Mouse (Mus musculus) liver, embryonic 11.5 days (tissue): ENCODE results near the gene Zfp442. TPM values are rescaled to one million over a fixed set of nuclear protein-coding genes. Genes with fewer than 3 reads are reported as not detected.
"Not testable (repeated sequence)": the region's sequence is repeated elsewhere in the genome, so short reads cannot be mapped to it uniquely, and the experiment has no call there.

Source experiments
- ATAC-seq: fragments of 200-750 bp; cut with Nextera tagmentation; replicated peaks from 2 replicates; pipeline ENCODE4 v1.8.0; 2017; ENCODE audit warnings: moderate number of reproducible peaks, mild to moderate bottlenecking, moderate TSS enrichment, moderate library complexity; ENCODE audit not compliant: low FRiP score
- DNase-seq: peaks from one replicate; pipeline ENCODE4 v3.0.0-alpha.2; 2017; ENCODE audit warnings: low spot score
- H3K27ac ChIP-seq: fragments of 300-500 bp; sonication (generic); 2 replicates; pipeline ENCODE4 v1.5.1; 2014; ENCODE audit warnings: mild to moderate bottlenecking, low read depth, low read length, control low read depth
- H3K27me3 ChIP-seq: fragments of 300-500 bp; sonication (generic); replicated peaks from 2 replicates; pipeline ENCODE4 v1.6.1; 2014; ENCODE audit warnings: low read length, mixed read lengths; ENCODE audit not compliant: control insufficient read depth, insufficient read depth
- H3K36me3 ChIP-seq: fragments of 300-500 bp; sonication (generic); 2 replicates; pipeline ENCODE4 v1.6.1; 2014; ENCODE audit warnings: mild to moderate bottlenecking, low read length, moderate library complexity, mixed read lengths; ENCODE audit not compliant: control insufficient read depth, insufficient read depth
- H3K4me1 ChIP-seq: fragments of 300-500 bp; sonication (generic); replicated peaks from 2 replicates; pipeline ENCODE4 v1.6.1; 2014; ENCODE audit warnings: low read length, mixed read lengths; ENCODE audit not compliant: control insufficient read depth, insufficient read depth
- H3K4me2 ChIP-seq: fragments of 300-500 bp; sonication (generic); 2 replicates; pipeline ENCODE4 v1.6.1; 2014; ENCODE audit warnings: mild to moderate bottlenecking, control low read depth, moderate library complexity
- H3K4me3 ChIP-seq: fragments of 300-500 bp; sonication (generic); 2 replicates; pipeline ENCODE4 v1.5.1; 2014; ENCODE audit warnings: low read depth, low read length, control low read depth
- H3K9ac ChIP-seq: fragments of 300-500 bp; sonication (generic); 2 replicates; pipeline ENCODE4 v1.6.1; 2014; ENCODE audit warnings: low read depth, low read length, control low read depth
- H3K9me3 ChIP-seq: fragments of 300-500 bp; sonication (generic); 2 replicates; pipeline ENCODE4 v1.6.1; 2016; ENCODE audit warnings: low read length, inconsistent platforms, mixed read lengths; ENCODE audit not compliant: control insufficient read depth
- WGBS: fragments of 180-500 bp; shearing (Covaris S2); extraction: QIAGEN DNeasy Blood & Tissue Kit; methylation state at CpG from one replicate; pipeline ENCODE4 v1.1.7; 2014; 5-methylcytosine and 5-hydroxymethylcytosine counted together
- polyA plus RNA-seq: library from polyadenylated mRNA; unstranded; fragments of >200 nt; fragmentation: Nextera tagmentation; extraction: Ambion mirVana; gene quantifications from 2 replicates; pipeline ENCODE4 v1.2.1, GENCODE M21; 2014

The Zfp442 gene
- polyA plus RNA-seq, 1 experiment from 2014 or later = 4.0 TPM

DNA sequence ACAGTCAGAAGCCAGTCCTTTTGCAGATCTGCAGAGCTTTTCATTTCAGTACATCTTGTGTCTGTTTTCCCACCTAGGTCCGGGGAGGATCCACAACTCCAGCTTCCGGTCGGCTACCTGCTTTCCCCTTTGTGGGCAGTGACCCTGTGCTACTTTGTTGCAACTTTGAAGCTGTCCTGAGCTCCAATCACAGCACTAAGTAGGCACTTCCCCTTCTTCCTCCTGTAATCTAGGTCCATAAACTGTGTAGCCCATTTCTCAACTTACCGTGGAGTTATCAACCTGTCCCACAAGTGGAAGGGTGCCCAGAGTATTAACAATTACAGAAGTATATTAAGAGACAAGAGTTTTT is 88.4 kb downstream of the Zfp442 start:
- Histone ChIP-seq H3K27me3 (no peaks in the 10 kb centered on the region), H3K4me3 (peak overlapping the region; percentile 61), H3K4me2 (peak overlapping the region; percentile 63), H3K36me3 (no peaks in the 10 kb centered on the region), H3K9me3 (no peaks in the 10 kb centered on the region), H3K9ac (0 out of 2 replicates have a peak overlapping the region, but pooled peaks have one; percentile 35), H3K4me1 (no peaks in the 10 kb centered on the region), H3K27ac (no peak overlapping the region)
- DNase-seq (no peak), ATAC-seq (peak; percentile 44)
- 13% methylated on average over 4 of the region's 4 CpGs for WGBS

GRCm38 (mm10) chr2:150362113-150362877 is 89.0 kb downstream of the Zfp442 start, which contains the start of gene 3300002I08Rik:
Gene 3300002I08Rik (minus strand): TSS chr2:150362765.
- WGBS = 7% methylated on average over 17 of the region's 17 CpGs
- H3K9me3 ChIP-seq, H3K27ac ChIP-seq: not testable (repeated sequence)

More at GRCm38 (mm10) chr2:150362113-150362877, 89.0 kb downstream of the Zfp442 start, which contains the start of gene 3300002I08Rik:
- H3K36me3 ChIP-seq, H3K27me3 ChIP-seq, H3K4me1 ChIP-seq: not testable (repeated sequence)
- ATAC-seq (peak; percentile 100), DNase-seq (peak; percentile 78)
- H3K9ac ChIP-seq = peak within 1 kb of the TSS; percentile 65
- H3K4me3 ChIP-seq = peak within 1 kb of the TSS; percentile 61
- H3K4me2 ChIP-seq = peak within 1 kb of the TSS; percentile 63

Other genes starting within 250 kb of the Zfp442 start
- gene Zfp937, start 233.4 kb downstream of the Zfp442 start, polyA plus RNA-seq = 4.1 and 4.5 TPM in 2 replicates
- 2.4 and 3.3 TPM in 2 replicates for gene Gm21994, start 195.9 kb downstream of the Zfp442 start, polyA plus RNA-seq
- gene Gm14124, start 194.0 kb downstream of the Zfp442 start, polyA plus RNA-seq = not detected in 2 replicates
- 1.5 and 2.7 TPM in 2 replicates for gene Gm10130, start 127.8 kb downstream of the Zfp442 start, polyA plus RNA-seq
- 4.4 TPM in 2 replicates for gene 3300002I08Rik, start 88.7 kb downstream of the Zfp442 start, polyA plus RNA-seq
- gene Zfp345, start 33.6 kb upstream of the Zfp442 start, polyA plus RNA-seq = 0.14 and 0.29 TPM in 2 replicates
- 3.7 and 4.2 TPM in 2 replicates for gene Cst7, start 118.9 kb upstream of the Zfp442 start, polyA plus RNA-seq
- gene Apmap, start 157.1 kb upstream of the Zfp442 start, polyA plus RNA-seq = 35.0 and 38.9 TPM in 2 replicates
- 67.2 and 77.0 TPM in 2 replicates for gene Acss1, start 217.0 kb upstream of the Zfp442 start, polyA plus RNA-seq
- not detected in 2 replicates for gene Vsx1, start 237.9 kb upstream of the Zfp442 start, polyA plus RNA-seq